Mouse (Mus musculus): ENCODE data around the gene P2rx6.
"Not testable (repeated sequence)": the region's sequence is repeated elsewhere in the genome, so short reads cannot be mapped to it uniquely, and the experiment has no call there.

P2rx6 gene

DNA sequence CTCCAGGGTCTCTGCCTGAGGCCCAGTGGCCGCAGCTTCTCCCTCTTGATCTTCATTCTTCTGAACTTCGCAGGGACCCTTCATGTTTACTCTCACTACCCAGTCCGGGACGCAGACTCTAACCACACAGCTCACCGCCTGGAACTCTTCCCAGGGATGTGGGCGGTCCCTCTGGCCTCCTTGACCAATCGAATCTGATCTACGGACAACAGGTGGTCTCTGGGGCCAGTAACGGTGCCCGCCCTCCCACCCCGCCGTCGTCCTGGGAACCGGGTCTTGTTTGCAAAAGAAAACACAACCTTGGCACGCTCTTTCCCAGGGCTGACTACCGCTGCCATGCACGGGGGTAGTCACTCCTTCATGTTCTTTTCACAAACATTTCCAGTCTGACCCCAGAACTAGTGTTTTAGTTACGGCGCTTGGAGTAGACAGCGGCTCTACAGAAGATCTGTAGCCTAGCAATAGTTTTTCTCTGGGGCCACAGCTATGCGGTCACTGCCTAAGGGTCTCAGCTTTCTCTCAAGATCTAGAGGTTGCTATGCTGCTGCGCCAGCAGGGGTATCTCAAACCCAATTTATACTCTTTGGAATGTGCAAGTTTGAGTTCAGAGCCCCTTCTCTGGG is 446 bp upstream of the P2rx6 start, which contains the start of gene Lrrc74b:
TSS of gene Lrrc74b (minus strand) at position 120 of the 623 bp plus-strand sequence.
- DNase-seq (ENCODE audit: low spot score), result peak; percentile 74

- DNase-seq (ENCODE audit: low spot score), result no peak
These were observed 1.9 kb downstream of the P2rx6 start for GRCm38 (mm10) chr16:17563580-17563979.

DNA sequence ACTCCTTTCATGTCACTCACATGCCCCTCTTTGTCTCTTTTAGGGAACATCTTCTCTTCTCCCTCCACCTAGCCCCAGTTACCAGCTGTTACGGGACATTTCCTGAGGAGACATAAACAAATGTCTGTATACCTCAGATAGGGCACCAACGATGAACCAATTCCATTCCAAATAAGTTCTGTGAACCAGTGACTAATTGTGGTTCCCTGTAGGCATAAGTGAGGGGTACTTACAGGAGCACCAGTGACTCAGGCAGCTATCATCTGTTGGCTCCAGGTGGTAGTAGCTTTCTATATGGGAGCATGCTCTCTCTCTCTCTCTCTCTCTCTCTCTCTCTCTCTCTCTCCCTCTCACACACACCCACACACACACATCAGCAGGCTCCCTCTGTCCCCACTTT is 2.5 kb downstream of the P2rx6 start:
- DNase-seq (ENCODE audit: low spot score), result no peak

GRCm38 (mm10) chr16:17564771-17565170 is 3.1 kb downstream of the P2rx6 start:
- no peak for DNase-seq (ENCODE audit: low spot score)

- no peak for DNase-seq (ENCODE audit: low spot score)
These were observed 4.5 kb downstream of the P2rx6 start for GRCm38 (mm10) chr16:17566186-17566585.

DNA sequence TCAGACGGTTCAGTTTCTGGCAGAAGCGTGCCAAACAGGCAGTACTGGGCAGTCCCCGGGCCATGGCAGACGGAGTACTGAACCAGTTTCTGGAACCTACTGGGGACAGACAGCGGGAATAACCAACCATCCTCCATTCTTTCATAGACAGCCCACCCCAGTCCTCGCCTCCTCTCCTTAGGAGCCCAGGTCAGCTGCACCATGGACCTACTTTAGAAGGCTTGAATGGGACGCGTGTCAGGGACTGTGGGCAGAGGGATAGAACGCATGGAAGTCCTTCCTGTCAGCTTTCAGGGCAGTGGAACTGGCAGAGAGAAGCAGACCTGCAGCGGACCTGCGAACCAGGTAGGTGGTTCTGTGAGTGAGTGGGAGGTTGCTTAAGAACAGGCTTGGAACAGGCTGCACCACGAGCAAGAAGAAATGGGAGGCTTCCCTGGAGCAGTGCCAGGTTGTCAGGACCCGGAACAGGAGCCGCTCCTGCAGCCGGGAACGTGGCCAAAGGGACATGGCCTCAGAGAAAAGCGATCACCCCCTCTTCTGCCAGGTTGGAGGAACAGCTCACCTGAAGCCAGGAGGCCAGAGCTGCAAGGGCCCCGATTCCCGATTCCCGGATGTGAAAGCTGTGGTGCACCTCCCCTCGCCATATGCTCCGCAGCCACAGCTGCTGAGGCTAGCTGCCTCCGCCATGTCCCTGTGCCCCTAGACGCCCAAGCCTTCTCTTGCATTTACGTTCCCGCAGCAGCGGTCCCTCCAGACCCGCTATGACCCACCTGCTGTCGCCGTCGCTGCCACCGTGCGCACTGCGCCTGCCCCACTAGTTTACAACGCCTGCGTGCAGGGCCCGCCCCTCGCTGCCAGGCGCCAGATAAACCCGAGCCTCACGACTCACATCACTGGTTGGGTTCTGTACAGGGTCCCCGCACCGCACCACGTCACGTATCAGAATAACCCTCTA is 14.5 kb downstream of the P2rx6 start:
- DNase-seq (ENCODE audit: low spot score), result peak; percentile 78

DNA sequence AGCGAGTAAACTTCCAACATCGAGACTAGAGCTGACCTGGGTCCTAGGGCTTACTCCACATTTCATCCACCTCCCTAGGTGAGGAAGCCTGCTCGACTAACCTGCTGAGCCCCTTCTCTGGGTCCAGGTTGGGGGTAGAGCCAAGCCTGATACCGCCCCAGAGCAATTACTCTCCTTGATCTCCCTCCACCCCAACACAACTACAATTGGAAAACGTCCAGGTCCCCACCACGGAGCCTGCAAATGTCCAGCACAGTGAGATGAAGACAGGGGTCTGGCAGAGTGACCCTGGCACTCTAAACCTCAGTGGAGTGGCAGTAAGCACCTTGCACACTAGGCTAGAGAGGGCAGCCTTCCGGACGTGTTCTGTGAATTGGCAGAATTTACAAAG is 15.1 kb downstream of the P2rx6 start:
- DNase-seq (ENCODE audit: low spot score), result no peak

DNA sequence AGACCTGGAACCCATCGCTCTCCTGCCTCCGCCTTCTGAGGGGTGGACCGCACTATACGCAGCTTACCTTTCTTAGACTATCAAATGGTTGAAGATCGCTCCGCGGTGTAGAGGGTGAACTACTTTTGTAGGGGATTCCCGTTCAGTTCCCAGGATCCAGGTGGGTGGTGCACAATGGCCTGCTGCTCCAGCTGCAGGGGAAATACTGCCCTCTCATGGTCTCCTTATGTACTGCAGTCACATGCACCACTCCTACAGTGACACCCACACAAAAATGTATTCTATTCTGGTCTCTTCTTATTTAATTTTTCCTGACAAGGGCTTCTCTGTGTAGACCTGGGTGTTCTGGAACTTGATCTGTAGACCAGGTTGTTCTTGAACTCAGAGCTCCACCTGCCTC is 21.4 kb downstream of the P2rx6 start, which contains the start of gene Slc7a4:
TSS of gene Slc7a4 (minus strand) at position 151 of the 400 bp plus-strand sequence.
- DNase-seq (ENCODE audit: low spot score), result no peak

- peak; percentile 47 for DNase-seq (ENCODE audit: low spot score)
These were observed 22.9 kb downstream of the P2rx6 start for GRCm38 (mm10) chr16:17584555-17584954.

DNA sequence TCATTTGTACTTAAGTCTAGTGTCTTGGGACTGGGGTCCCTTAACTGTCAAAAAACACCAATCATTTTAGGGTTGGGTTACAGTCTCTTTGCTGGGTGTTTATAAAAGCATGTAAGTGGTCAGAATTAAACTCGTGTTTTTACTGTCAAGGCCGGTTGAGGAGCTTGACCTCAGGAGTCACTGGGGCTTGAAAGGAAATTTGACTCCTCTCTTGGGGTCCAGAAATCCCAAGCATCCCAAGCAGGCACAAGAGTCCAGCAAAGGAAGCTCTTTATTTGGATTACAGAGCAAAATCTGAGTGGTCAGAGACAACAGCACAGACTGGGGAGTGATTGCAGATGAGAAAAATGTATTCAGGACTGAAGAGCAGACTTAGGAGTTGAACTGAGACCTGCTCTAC is 29.0 kb downstream of the P2rx6 start:
- no peak for DNase-seq (ENCODE audit: low spot score)

- no peak for DNase-seq (ENCODE audit: low spot score)
These were observed 39.4 kb downstream of the P2rx6 start for GRCm38 (mm10) chr16:17600944-17601562.

- DNase-seq (ENCODE audit: low spot score), result no peak
These were observed 43.3 kb downstream of the P2rx6 start for GRCm38 (mm10) chr16:17604941-17605340.

DNA sequence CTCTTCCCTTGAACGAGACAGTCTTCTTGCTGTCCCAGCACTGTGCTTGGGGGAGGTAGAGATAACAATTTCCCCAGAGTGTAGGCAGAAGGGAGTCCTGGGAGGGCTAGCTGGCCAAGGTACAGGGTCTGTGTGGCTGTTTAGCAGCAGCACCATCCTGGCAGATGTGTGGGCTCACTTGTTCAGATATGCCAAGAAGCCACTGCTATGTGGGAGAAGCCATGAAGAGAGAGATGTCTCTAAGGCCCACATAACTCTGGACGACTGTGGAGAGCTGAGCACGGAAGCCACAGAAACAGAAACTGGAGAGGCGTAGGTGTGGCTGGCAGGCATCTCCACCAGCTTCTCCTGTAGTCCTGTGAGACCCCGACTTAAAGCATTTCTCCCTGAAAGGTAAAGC is 44.0 kb downstream of the P2rx6 start:
- DNase-seq (ENCODE audit: low spot score), result no peak

GRCm38 (mm10) chr16:17611383-17611782 is 49.7 kb downstream of the P2rx6 start:
- DNase-seq (ENCODE audit: low spot score), result no peak

- DNase-seq (ENCODE audit: low spot score), result not testable (repeated sequence)
These were observed 53.1 kb downstream of the P2rx6 start for GRCm38 (mm10) chr16:17614740-17615139.

- no peak for DNase-seq (ENCODE audit: low spot score)
These were observed 54.5 kb downstream of the P2rx6 start for GRCm38 (mm10) chr16:17616212-17616611.

- peak; percentile 59 for DNase-seq (ENCODE audit: low spot score)
These were observed 56.4 kb downstream of the P2rx6 start for GRCm38 (mm10) chr16:17617922-17618565.

GRCm38 (mm10) chr16:17619198-17620105 is 57.8 kb downstream of the P2rx6 start, which contains the start of gene Smpd4:
Gene Smpd4, plus strand, starts transcription at chr16:17619354.
- DNase-seq (ENCODE audit: low spot score), result peak; percentile 88

- no peak for DNase-seq (ENCODE audit: low spot score)
These were observed 60.3 kb downstream of the P2rx6 start for GRCm38 (mm10) chr16:17621936-17622335.

DNA sequence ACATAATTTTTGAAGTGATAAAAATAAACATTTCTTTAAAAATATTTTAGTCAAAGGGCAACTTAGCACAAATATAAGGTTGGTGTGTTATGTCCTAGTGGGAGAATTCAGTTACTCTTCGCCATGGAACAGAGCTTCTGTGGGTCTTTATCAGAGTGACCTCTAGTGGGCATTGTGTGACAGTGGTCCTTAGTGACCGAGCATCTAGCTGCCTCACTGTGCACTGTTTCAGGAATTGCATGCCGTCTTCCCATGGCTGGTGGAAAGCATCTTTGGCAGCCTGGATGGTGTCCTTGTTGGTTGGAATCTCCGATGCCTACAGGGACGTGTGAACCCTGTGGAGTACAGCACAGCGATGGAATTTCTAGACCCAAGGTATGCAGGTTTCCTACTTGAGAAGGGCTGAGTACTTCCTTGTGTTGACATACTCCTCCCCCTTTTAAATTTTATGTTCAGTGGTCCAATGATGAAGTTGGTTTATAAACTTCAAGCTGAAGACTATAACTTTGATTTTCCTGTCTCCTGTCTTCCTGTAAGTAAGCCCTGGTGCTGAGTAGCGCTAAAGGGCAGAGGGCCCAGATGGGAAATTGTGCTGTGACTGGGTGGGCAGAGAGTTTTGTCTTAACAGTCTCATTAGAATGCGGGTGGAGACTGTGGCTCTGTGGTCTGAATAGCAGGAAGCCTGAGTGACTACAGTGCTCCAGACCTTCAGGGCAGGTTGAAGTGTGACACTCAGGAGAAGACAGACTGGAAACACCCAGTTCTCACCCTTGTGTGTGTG is 64.0 kb downstream of the P2rx6 start:
- no peak for DNase-seq (ENCODE audit: low spot score)

All from ovary, postnatal 36 days (tissue).